Mouse (Mus musculus) kidney, postnatal 10 days (tissue): ENCODE data around the gene Ksr1.
A peak's percentile ranks its signal among the peaks of the same experiment; 100 is the strongest.
"Not testable (repeated sequence)": the region's sequence is repeated elsewhere in the genome, so short reads cannot be mapped to it uniquely, and the experiment has no call there.

Experiments
- DNase-seq: peaks from one replicate; pipeline ENCODE4 v3.0.0; 2021; ENCODE audit warnings: mixed read lengths

The Ksr1 gene

GRCm38 (mm10) chr11:79005578-79006394 is 140.4 kb downstream of the Ksr1 start:
- DNase-seq: no peak

GRCm38 (mm10) chr11:79003769-79004638 is 142.2 kb downstream of the Ksr1 start:
- DNase-seq: no peak

- peak; percentile 51 for DNase-seq
Observed at GRCm38 (mm10) chr11:79003053-79003768, 143.0 kb downstream of the Ksr1 start.

- no peak for DNase-seq
Observed at GRCm38 (mm10) chr11:79002551-79002951, 143.7 kb downstream of the Ksr1 start.

GRCm38 (mm10) chr11:79001871-79002270 is 144.3 kb downstream of the Ksr1 start:
- no peak for DNase-seq

- DNase-seq: peak; percentile 57
Observed at GRCm38 (mm10) chr11:78999118-78999517, 147.1 kb downstream of the Ksr1 start.

- not testable (repeated sequence) for DNase-seq
Observed at GRCm38 (mm10) chr11:78990875-78991543, 155.2 kb downstream of the Ksr1 start.

- DNase-seq: no peak
Observed at GRCm38 (mm10) chr11:78990096-78990495, 156.1 kb downstream of the Ksr1 start.

- not testable (repeated sequence) for DNase-seq
Observed at GRCm38 (mm10) chr11:78989206-78989605, 157.0 kb downstream of the Ksr1 start.

- no peak for DNase-seq
Observed at GRCm38 (mm10) chr11:78986311-78987002, 159.8 kb downstream of the Ksr1 start.

GRCm38 (mm10) chr11:78985505-78985904 is 160.7 kb downstream of the Ksr1 start:
- DNase-seq: no peak

- DNase-seq: peak; percentile 84
Observed at GRCm38 (mm10) chr11:78984483-78985177, 161.6 kb downstream of the Ksr1 start, which contains the start of gene Lgals9. Lgals9 (minus strand) TSS chr11:78984946.

GRCm38 (mm10) chr11:78983539-78983938 is 162.7 kb downstream of the Ksr1 start:
- no peak for DNase-seq

GRCm38 (mm10) chr11:78982513-78983291 is 163.5 kb downstream of the Ksr1 start:
- no peak for DNase-seq

GRCm38 (mm10) chr11:78982042-78982441 is 164.2 kb downstream of the Ksr1 start:
- no peak for DNase-seq

- no peak for DNase-seq
Observed at GRCm38 (mm10) chr11:78980083-78980634, 166.0 kb downstream of the Ksr1 start.

- DNase-seq: no peak
Observed at GRCm38 (mm10) chr11:78978176-78979019, 167.8 kb downstream of the Ksr1 start.

GRCm38 (mm10) chr11:78976731-78977510 is 169.3 kb downstream of the Ksr1 start:
- no peak for DNase-seq
